Mouse (Mus musculus) thymus, postnatal 0 days (tissue): ENCODE data around the gene Olfr12. TPM values are rescaled to one million over a fixed set of nuclear protein-coding genes. Genes with fewer than 3 reads are reported as not detected.

Experiments used
- polyA plus RNA-seq: library from polyadenylated mRNA; unstranded; fragments of >200 nt; fragmentation: Nextera tagmentation; extraction: Ambion mirVana; gene quantifications from 2 replicates; pipeline ENCODE4 v1.2.1, GENCODE M21; 2015

Olfr12 gene
- polyA plus RNA-seq, 1 experiment from 2014 or later: not detected

Other genes with a start within 250 kb of the Olfr12 start
- gene Ndufa10, start 143.9 kb upstream of the Olfr12 start, polyA plus RNA-seq: 233 and 235 TPM in 2 replicates
- not detected in 2 replicates for gene Olfr1416, start 132.7 kb upstream of the Olfr12 start, polyA plus RNA-seq
- not detected in 2 replicates for gene Olfr1415, start 121.7 kb upstream of the Olfr12 start, polyA plus RNA-seq
- gene Olfr1414, start 99.1 kb upstream of the Olfr12 start, polyA plus RNA-seq: not detected in 2 replicates
- gene Olfr1413, start 46.5 kb upstream of the Olfr12 start, polyA plus RNA-seq: not detected in 2 replicates
- not detected in 2 replicates for gene Olfr1412, start 32.0 kb upstream of the Olfr12 start, polyA plus RNA-seq
- not detected in 2 replicates for gene Olfr1411, start 23.4 kb upstream of the Olfr12 start, polyA plus RNA-seq
- gene Olfr1410, start 12.0 kb upstream of the Olfr12 start, polyA plus RNA-seq: not detected in 2 replicates
- 459 and 464 TPM in 2 replicates for gene Cops9, start 24.2 kb downstream of the Olfr12 start, polyA plus RNA-seq
- gene Otos, start 31.1 kb downstream of the Olfr12 start, polyA plus RNA-seq: 2.0 and 4.0 TPM in 2 replicates
- 24.3 and 25.9 TPM in 2 replicates for gene Gpc1, start 213.9 kb downstream of the Olfr12 start, polyA plus RNA-seq